ENCODE assay signal across 8 mouse cellular contexts in the genomic region with DNA sequence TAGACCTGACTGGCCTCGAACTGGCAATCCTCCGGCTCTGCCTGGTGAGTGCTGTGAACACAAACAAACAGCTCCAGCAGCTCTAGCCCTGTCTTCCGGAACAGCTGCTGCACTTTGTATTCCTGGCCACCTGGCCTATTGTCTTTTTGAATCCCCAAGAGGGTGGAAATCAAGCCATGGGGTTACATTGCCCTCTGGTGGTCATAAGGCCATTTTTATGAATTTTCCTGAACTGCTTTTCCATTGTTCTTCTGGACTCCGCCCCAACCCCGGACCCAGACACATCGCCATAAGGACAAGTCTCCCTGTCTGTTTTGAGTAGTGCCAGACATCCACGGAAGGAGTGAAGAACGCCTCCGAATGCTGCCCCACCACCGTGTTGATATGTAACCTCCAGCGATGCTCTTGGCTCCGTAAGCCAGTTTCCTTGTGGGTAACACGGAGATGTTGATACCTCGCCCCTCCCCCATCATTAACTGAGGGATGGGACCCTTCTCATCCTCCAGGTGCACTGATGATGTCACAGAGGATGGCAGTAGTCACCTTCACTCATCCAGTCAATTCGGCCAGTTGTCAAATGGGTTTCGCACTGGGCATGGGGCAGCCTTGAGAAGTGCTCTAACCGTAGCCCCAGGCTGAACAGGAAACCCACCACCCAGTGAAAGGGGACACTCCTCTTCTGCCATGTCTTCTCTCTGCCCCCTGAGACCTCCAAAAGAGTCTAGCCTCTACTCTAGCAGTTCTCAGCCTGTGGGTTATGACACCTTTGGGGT. TPM values are rescaled to one million over a fixed set of nuclear protein-coding genes. Genes with fewer than 3 reads are reported as not detected.
DNase-seq lines count a peak whose midpoint lies in the region; ATAC-seq lines count a peak whose summit lies in the region.

No protein-coding gene starts in this region.

- peak; percentile 73; the same call in 1 of the 2 replicates for ATAC-seq in embryonic facial prominence, embryonic 11.5 days (replicated peaks; ENCODE audit: insufficient number of reproducible peaks, low FRiP score, low TSS enrichment, low read depth)
- peak; percentile 77 for ATAC-seq in limb, embryonic 11.5 days (ENCODE audit: insufficient number of reproducible peaks, low FRiP score, low TSS enrichment, low read depth)
- peak; percentile 80; the same call in 1 of the 2 replicates for ATAC-seq in midbrain, embryonic 14.5 days (ENCODE audit: low FRiP score, low TSS enrichment)

- H3K36me3 ChIP-seq in embryonic facial prominence, embryonic 11.5 days (replicated peaks; ENCODE audit: control insufficient read depth, insufficient read depth, low read depth, low read length), result no peaks in the 10 kb centered on the region
- no peaks in the 10 kb centered on the region for H3K36me3 ChIP-seq in limb, embryonic 11.5 days (ENCODE audit: control insufficient read depth, insufficient read depth, low read length)
- H3K36me3 ChIP-seq in midbrain, embryonic 14.5 days (ENCODE audit: control insufficient read depth, insufficient read depth, low read length), result no peaks in the 10 kb centered on the region

- peak overlapping the region; percentile 77 for H3K9ac ChIP-seq in embryonic facial prominence, embryonic 11.5 days (replicated peaks; ENCODE audit: low read length)
- H3K9ac ChIP-seq in limb, embryonic 11.5 days (ENCODE audit: low read length), result peak overlapping the region; percentile 67
- H3K9ac ChIP-seq in midbrain, embryonic 14.5 days (replicated peaks; ENCODE audit: low read length), result no peak overlapping the region; the same call in 1 of the 2 replicates

- 15% methylated on average over 17 of the region's 17 CpGs for WGBS in embryonic facial prominence, embryonic 11.5 days
- WGBS in limb, embryonic 11.5 days, result 17% methylated on average over 17 of the region's 17 CpGs
- 17% methylated on average over 17 of the region's 17 CpGs for WGBS in midbrain, embryonic 14.5 days

- no peak overlapping the region for H3K27ac ChIP-seq in embryonic facial prominence, embryonic 11.5 days (replicated peaks; ENCODE audit: low read depth, low read length)
- no peak overlapping the region for H3K27ac ChIP-seq in limb, embryonic 11.5 days (replicated peaks; ENCODE audit: low read depth, low read length)
- peak overlapping the region; percentile 73 for H3K27ac ChIP-seq in midbrain, embryonic 14.5 days (replicated peaks; ENCODE audit: low read depth, low read length)

- no peaks in the 10 kb centered on the region for H3K9me3 ChIP-seq in embryonic facial prominence, embryonic 11.5 days (replicated peaks; ENCODE audit: control insufficient read depth, low read length)
- no peaks in the 10 kb centered on the region for H3K9me3 ChIP-seq in limb, embryonic 11.5 days (ENCODE audit: control insufficient read depth, low read length)
- H3K9me3 ChIP-seq in midbrain, embryonic 14.5 days (ENCODE audit: control insufficient read depth, low read length), result no peaks in the 10 kb centered on the region

- H3K4me3 ChIP-seq in embryonic facial prominence, embryonic 11.5 days (ENCODE audit: low read depth, low read length), result peak overlapping the region; percentile 25; the same call in 1 of the 2 replicates
- H3K4me3 ChIP-seq in limb, embryonic 11.5 days (ENCODE audit: low read depth, low read length), result peak overlapping the region; percentile 27
- H3K4me3 ChIP-seq in midbrain, embryonic 14.5 days (replicated peaks; ENCODE audit: low read depth, low read length), result peak overlapping the region; percentile 15; the same call in 1 of the 2 replicates

- H3K4me1 ChIP-seq in embryonic facial prominence, embryonic 11.5 days (ENCODE audit: control insufficient read depth, insufficient read depth, low read length), result no peaks in the 10 kb centered on the region
- H3K4me1 ChIP-seq in limb, embryonic 11.5 days (ENCODE audit: control insufficient read depth, insufficient read depth, low read length), result no peaks in the 10 kb centered on the region
- H3K4me1 ChIP-seq in midbrain, embryonic 14.5 days (ENCODE audit: control insufficient read depth, insufficient read depth, low read length), result peaks cover 7% of the 10 kb centered on the region; the same call in 1 of the 2 replicates

- peak; percentile 52 for DNase-seq in 3134 (ENCODE audit: extremely low read depth, insufficient read length, low spot score)
- DNase-seq in adrenal gland, postnatal 10 days, result peak; percentile 86
- peak; percentile 93 for DNase-seq in embryonic facial prominence, embryonic 11.5 days (ENCODE audit: low spot score)
- peak; percentile 85 to 87 for DNase-seq in heart, adult 18-20 months
- peak; percentile 77 for DNase-seq in kidney, adult 18-20 months
- peak; percentile 87 for DNase-seq in limb, embryonic 11.5 days (ENCODE audit: low spot score)
- peak; percentile 92 for DNase-seq in midbrain, embryonic 14.5 days
- DNase-seq in spleen, adult 12 weeks (ENCODE audit: low spot score), result peak; percentile 64

- no peaks in the 10 kb centered on the region for H3K27me3 ChIP-seq in embryonic facial prominence, embryonic 11.5 days (ENCODE audit: control insufficient read depth, insufficient read depth, low read length)
- no peaks in the 10 kb centered on the region for H3K27me3 ChIP-seq in limb, embryonic 11.5 days (ENCODE audit: control insufficient read depth, insufficient read depth, low read length)
- no peaks in the 10 kb centered on the region for H3K27me3 ChIP-seq in midbrain, embryonic 14.5 days (ENCODE audit: control insufficient read depth, insufficient read depth, low read length)

- peak overlapping the region; percentile 53 for H3K4me2 ChIP-seq in embryonic facial prominence, embryonic 11.5 days (ENCODE audit: low read depth, low read length)
- H3K4me2 ChIP-seq in limb, embryonic 11.5 days (ENCODE audit: low read depth, severe bottlenecking), result peak overlapping the region; percentile 47
- H3K4me2 ChIP-seq in midbrain, embryonic 14.5 days (ENCODE audit: low read length), result peak overlapping the region; percentile 49

RNA-seq across cellular contexts. Expression of a gene that starts 13.6 kb away (rescaled TPM):
- total RNA-seq in adrenal gland, postnatal 10 days (2021), result 1 to 10 TPM; 3.3 TPM
- polyA plus RNA-seq in embryonic facial prominence, embryonic 11.5 days (2014; fragmentation: Nextera tagmentation; extraction: Ambion mirVana), result 1.0 and 1.1 TPM in 2 replicates
- 1 to 10 TPM; 1.3 to 2.9 TPM for total RNA-seq in heart, adult 18-20 months (2021)
- polyA plus RNA-seq in limb, embryonic 11.5 days (2014; fragmentation: Nextera tagmentation; extraction: Ambion mirVana), result 1.7 TPM in 2 replicates
- polyA plus RNA-seq in midbrain, embryonic 14.5 days (2014; fragmentation: Nextera tagmentation; extraction: Ambion mirVana), result 0.84 and 2.2 TPM in 2 replicates

RNA-seq across cellular contexts. Expression of a gene that starts 17.3 kb away (rescaled TPM):
- 10 to 100 TPM in 1 of 2 experiments, 1 to 10 TPM in 1; 7.6 to 20.7 TPM for total RNA-seq in adrenal gland, postnatal 10 days (2021)
- polyA plus RNA-seq in embryonic facial prominence, embryonic 11.5 days (2014; fragmentation: Nextera tagmentation; extraction: Ambion mirVana), result 2.5 and 3.0 TPM in 2 replicates
- total RNA-seq in heart, adult 18-20 months (2021), result under 1 TPM in 1 of 2 experiments, not detected in 1; 0.49 TPM
- polyA plus RNA-seq in limb, embryonic 11.5 days (2014; fragmentation: Nextera tagmentation; extraction: Ambion mirVana), result 1.3 and 1.6 TPM in 2 replicates
- 0.11 and 0.67 TPM in 2 replicates for polyA plus RNA-seq in midbrain, embryonic 14.5 days (2014; fragmentation: Nextera tagmentation; extraction: Ambion mirVana)

RNA-seq across cellular contexts. Expression of a gene that starts 17.6 kb away (rescaled TPM):
- under 1 TPM in 1 of 2 experiments, not detected in 1; 0.51 TPM for total RNA-seq in adrenal gland, postnatal 10 days (2021)
- polyA plus RNA-seq in embryonic facial prominence, embryonic 11.5 days (2014; fragmentation: Nextera tagmentation; extraction: Ambion mirVana), result not detected in 2 replicates
- not detected for total RNA-seq in heart, adult 18-20 months (2021)
- not detected in 2 replicates for polyA plus RNA-seq in limb, embryonic 11.5 days (2014; fragmentation: Nextera tagmentation; extraction: Ambion mirVana)
- not detected in 2 replicates for polyA plus RNA-seq in midbrain, embryonic 14.5 days (2014; fragmentation: Nextera tagmentation; extraction: Ambion mirVana)

RNA-seq across cellular contexts. Expression of a gene that starts 32.9 kb away (rescaled TPM):
- 1 to 10 TPM; 3.2 to 3.3 TPM for total RNA-seq in adrenal gland, postnatal 10 days (2021)
- not detected in 2 replicates for polyA plus RNA-seq in embryonic facial prominence, embryonic 11.5 days (2014; fragmentation: Nextera tagmentation; extraction: Ambion mirVana)
- total RNA-seq in heart, adult 18-20 months (2021), result 1 to 10 TPM in 1 of 2 experiments, under 1 TPM in 1; 0.55 to 2.6 TPM
- polyA plus RNA-seq in limb, embryonic 11.5 days (2014; fragmentation: Nextera tagmentation; extraction: Ambion mirVana), result 0.05 and 0.20 TPM in 2 replicates
- not detected in 2 replicates for polyA plus RNA-seq in midbrain, embryonic 14.5 days (2014; fragmentation: Nextera tagmentation; extraction: Ambion mirVana)
